Mouse (Mus musculus) C2C12 (cell line): ENCODE results near the gene Rab40b.

Experiments
- CTCF ChIP-seq: IDR thresholded peaks from one replicate; pipeline ENCODE4 v1.5.1; 2011; ENCODE audit not compliant: control insufficient read depth, insufficient read depth, insufficient read length
- MAX ChIP-seq: IDR thresholded peaks from one replicate; pipeline ENCODE4 v1.6.1; 2011; ENCODE audit warnings: mild to moderate bottlenecking, control low read depth
- MYOD1 ChIP-seq: IDR thresholded peaks from one replicate; pipeline ENCODE4 v1.6.1; 2011; ENCODE audit warnings: low read depth; ENCODE audit not compliant: control insufficient read depth, insufficient read length
- MYOG ChIP-seq: IDR thresholded peaks from one replicate; pipeline ENCODE4 v1.6.1; 2011; ENCODE audit not compliant: control insufficient read depth, insufficient read length; ENCODE audit errors: extremely low read depth
- USF1 ChIP-seq: IDR thresholded peaks from one replicate; pipeline ENCODE4 v1.6.1; 2011; ENCODE audit warnings: low read depth, mild to moderate bottlenecking, control low read depth, moderate library complexity

GRCm38 (mm10) chr11:121378644-121379043 is 9.4 kb downstream of the Rab40b start:
- TF ChIP-seq MAX (no peak), USF1 (no peak), CTCF (no peak), MYOD1 (no peak), MYOG (no peak)
